Comparison of ENCODE assay signal across 13 mouse cellular contexts in genomic region chr3:21947320-21948073, GRCm38 (mm10).
DNase-seq lines count a peak whose midpoint lies in the region; ATAC-seq and TF ChIP-seq lines count a peak whose summit lies in the region.
"Had no signal": no experiment of that assay in that cellular context is flagged by ENCODE, and none has a peak within 500 bp of the region (broad histone marks: within the 10 kb centered on the region; RNA-seq: fewer than 3 reads in every experiment).

No protein-coding gene starts in this region.

- no peak overlapping the region for H3K9ac ChIP-seq in kidney, postnatal 0 days (ENCODE audit: low read depth, low read length)
- no peak overlapping the region for H3K9ac ChIP-seq in hindbrain, embryonic 13.5 days
- no peak overlapping the region for H3K9ac ChIP-seq in midbrain, embryonic 16.5 days (ENCODE audit: low read depth, low read length)
- H3K9ac ChIP-seq: embryonic facial prominence, embryonic 12.5 days; liver, embryonic 13.5 days had no signal

- 27% methylated on average over 3 of the region's 3 CpGs for WGBS in kidney, postnatal 0 days
- 7% methylated on average over 3 of the region's 3 CpGs for WGBS in hindbrain, embryonic 13.5 days
- WGBS in midbrain, embryonic 16.5 days, result 9% methylated on average over 3 of the region's 3 CpGs
- WGBS in embryonic facial prominence, embryonic 10.5 days, result 31% methylated on average over 3 of the region's 3 CpGs

- no peak overlapping the region for H3K4me2 ChIP-seq in kidney, postnatal 0 days (ENCODE audit: low read length)
- H3K4me2 ChIP-seq in hindbrain, embryonic 13.5 days, result no peak overlapping the region
- no peak overlapping the region for H3K4me2 ChIP-seq in midbrain, embryonic 16.5 days (ENCODE audit: low read length)
- H3K4me2 ChIP-seq: embryonic facial prominence, embryonic 12.5 days; liver, embryonic 13.5 days had no signal

- H3K27ac ChIP-seq in kidney, postnatal 0 days, result no peak overlapping the region
- no peak overlapping the region for H3K27ac ChIP-seq in hindbrain, embryonic 13.5 days
- no peak overlapping the region for H3K27ac ChIP-seq in midbrain, embryonic 16.5 days (ENCODE audit: low read length)
- H3K27ac ChIP-seq in embryonic facial prominence, embryonic 10.5 days (replicated peaks), result no peak overlapping the region
- H3K27ac ChIP-seq: embryonic facial prominence, embryonic 12.5 days; heart, adult 2 months; liver, embryonic 13.5 days had no signal

- no peak overlapping the region for H3K4me3 ChIP-seq in kidney, postnatal 0 days (replicated peaks; ENCODE audit: low read depth, low read length)
- no peak overlapping the region for H3K4me3 ChIP-seq in hindbrain, embryonic 13.5 days
- H3K4me3 ChIP-seq in midbrain, embryonic 16.5 days (ENCODE audit: low read depth, low read length), result no peak overlapping the region
- H3K4me3 ChIP-seq in embryonic facial prominence, embryonic 10.5 days, result no peak overlapping the region
- H3K4me3 ChIP-seq: embryonic facial prominence, embryonic 12.5 days; heart, adult 2 months; liver, embryonic 13.5 days had no signal

- TF ChIP-seq CTCF in kidney, postnatal 0 days (IDR thresholded peaks at IDR 0.05; ENCODE audit: low read depth), result no peak
- TF ChIP-seq CTCF in brain, embryonic 14.5 days (IDR thresholded peaks at IDR 0.05; ENCODE audit: borderline replicate concordance, extremely low read depth, insufficient read depth, insufficient read length), result no peak

- no peaks in the 10 kb centered on the region for H3K9me3 ChIP-seq in kidney, postnatal 0 days (replicated peaks; ENCODE audit: low read length)
- H3K9me3 ChIP-seq in hindbrain, embryonic 13.5 days, result no peaks in the 10 kb centered on the region
- no peaks in the 10 kb centered on the region for H3K9me3 ChIP-seq in midbrain, embryonic 16.5 days (replicated peaks; ENCODE audit: control insufficient read depth, low read length, poor library complexity, severe bottlenecking)
- no peaks in the 10 kb centered on the region for H3K9me3 ChIP-seq in embryonic facial prominence, embryonic 10.5 days
- H3K9me3 ChIP-seq: embryonic facial prominence, embryonic 12.5 days; liver, embryonic 13.5 days had no signal

- H3K36me3 ChIP-seq in kidney, postnatal 0 days (ENCODE audit: insufficient read depth, low read length), result no peaks in the 10 kb centered on the region
- H3K36me3 ChIP-seq in hindbrain, embryonic 13.5 days, result no peaks in the 10 kb centered on the region
- H3K36me3 ChIP-seq in midbrain, embryonic 16.5 days (ENCODE audit: control insufficient read depth, insufficient read depth, low read length), result no peaks in the 10 kb centered on the region
- no peaks in the 10 kb centered on the region for H3K36me3 ChIP-seq in embryonic facial prominence, embryonic 10.5 days (replicated peaks)
- H3K36me3 ChIP-seq: embryonic facial prominence, embryonic 12.5 days; liver, embryonic 13.5 days had no signal

- ATAC-seq in kidney, postnatal 0 days (replicated peaks; ENCODE audit: low FRiP score, low read depth), result no peak
- peak; percentile 57 for ATAC-seq in hindbrain, embryonic 13.5 days (ENCODE audit: low FRiP score)
- ATAC-seq in midbrain, embryonic 16.5 days, result peak; percentile 15; the same call in 1 of the 2 replicates

- no peaks in the 10 kb centered on the region for H3K27me3 ChIP-seq in kidney, postnatal 0 days (ENCODE audit: insufficient read depth, low read length)
- H3K27me3 ChIP-seq in hindbrain, embryonic 13.5 days, result no peaks in the 10 kb centered on the region
- H3K27me3 ChIP-seq in midbrain, embryonic 16.5 days (ENCODE audit: control insufficient read depth, insufficient read depth, low read depth, low read length), result no peaks in the 10 kb centered on the region
- H3K27me3 ChIP-seq in embryonic facial prominence, embryonic 10.5 days (replicated peaks; ENCODE audit: low read depth, poor library complexity, severe bottlenecking), result no peaks in the 10 kb centered on the region
- H3K27me3 ChIP-seq: embryonic facial prominence, embryonic 12.5 days; liver, embryonic 13.5 days had no signal

- peak; percentile 62 for DNase-seq in kidney, postnatal 0 days (ENCODE audit: low spot score)
- DNase-seq in kidney, adult 11 months, result no peak
- peak; percentile 68 for DNase-seq in brain, embryonic 14.5 days (ENCODE audit: low read depth)
- no peak for DNase-seq in adrenal gland, adult (ENCODE audit: inconsistent age in 2 of 2, low spot score in 1 of 2)
- DNase-seq in embryonic facial prominence, embryonic 10.5 days (ENCODE audit: low spot score), result no peak
- DNase-seq: cerebellum, adult 8-10 months; heart, adult 2 months; heart, postnatal 36 days; liver, embryonic 13.5 days; spleen, adult 18-20 months had no signal

- no peaks in the 10 kb centered on the region; the same call in 1 of the 2 replicates for H3K4me1 ChIP-seq in kidney, postnatal 0 days (replicated peaks; ENCODE audit: insufficient read depth, low read length)
- H3K4me1 ChIP-seq in hindbrain, embryonic 13.5 days (replicated peaks), result peaks cover 9% of the 10 kb centered on the region
- peaks cover 7% of the 10 kb centered on the region; the same call in 1 of the 2 replicates for H3K4me1 ChIP-seq in midbrain, embryonic 16.5 days (ENCODE audit: control insufficient read depth, insufficient read depth, low read length)
- peaks cover 21% of the 10 kb centered on the region for H3K4me1 ChIP-seq in embryonic facial prominence, embryonic 10.5 days
- H3K4me1 ChIP-seq: liver, embryonic 13.5 days had no signal

- TF ChIP-seq POLR2A in brain, embryonic 14.5 days (IDR thresholded peaks at IDR 0.05; ENCODE audit: borderline replicate concordance, extremely low read depth, insufficient read depth, insufficient read length, poor library complexity, severe bottlenecking), result no peak

Comparison
In these comparisons a context has a peak if more than half of its experiments do, and no peak if none do; other contexts are left out.
1. DNase-seq: peak in kidney, postnatal 0 days (single experiment) and brain, embryonic 14.5 days (single experiment); none in kidney, adult 11 months (single experiment), adrenal gland, adult (0 of 2) and embryonic facial prominence, embryonic 10.5 days (single experiment).